In the genomic region with DNA sequence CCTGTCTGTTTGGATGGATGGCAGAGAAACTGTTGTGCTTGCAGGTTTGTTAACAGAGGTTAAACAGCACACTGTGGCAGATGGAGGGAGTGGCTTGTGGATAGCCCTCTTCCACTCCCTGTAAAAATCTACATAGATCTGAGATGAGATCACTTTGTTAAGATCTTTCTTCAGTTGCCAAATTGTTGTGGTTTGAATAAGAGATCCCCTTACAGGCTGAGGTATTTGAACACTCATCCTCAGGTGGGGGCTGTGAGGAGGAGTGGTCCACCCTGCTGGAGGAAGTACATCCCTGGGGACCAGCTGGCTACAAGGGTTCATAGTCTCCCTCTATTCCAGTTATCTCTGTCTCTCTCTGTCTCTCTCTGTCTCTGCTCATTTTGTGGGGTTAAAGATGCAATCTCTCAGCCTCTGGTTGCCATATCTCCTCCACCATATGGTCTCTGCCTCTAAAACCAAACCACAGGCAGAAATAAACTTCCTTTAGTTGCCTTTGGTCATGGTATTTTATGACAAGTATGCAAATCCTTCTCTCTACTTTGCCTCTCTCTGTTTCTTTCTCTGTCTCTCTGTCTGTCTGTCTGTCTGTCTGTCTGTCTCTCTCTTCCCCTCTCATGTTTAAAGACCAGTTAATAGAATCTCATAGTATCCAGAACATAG, we compare ENCODE assay signal across 15 mouse cellular contexts.
DNase-seq lines count a peak whose midpoint lies in the region; ATAC-seq and TF ChIP-seq lines count a peak whose summit lies in the region.
"Had no signal": no experiment of that assay in that cellular context is flagged by ENCODE, and none has a peak within 500 bp of the region (broad histone marks: within the 10 kb centered on the region; RNA-seq: fewer than 3 reads in every experiment).

No protein-coding gene starts in this region.

- H3K4me1 ChIP-seq in limb, embryonic 15.5 days: no peaks in the 10 kb centered on the region
- H3K4me1 ChIP-seq in cerebellum, adult 2 months (ENCODE audit: control insufficient read depth, insufficient read depth, low read length): no peaks in the 10 kb centered on the region
- no peaks in the 10 kb centered on the region for H3K4me1 ChIP-seq in forebrain, embryonic 16.5 days (replicated peaks; ENCODE audit: control insufficient read depth, insufficient read depth, low read length)
- H3K4me1 ChIP-seq: heart, embryonic 15.5 days had no signal

- no peak for TF ChIP-seq CTCF in cerebellum, adult 2 months (IDR thresholded peaks at IDR 0.05; ENCODE audit: borderline replicate concordance, insufficient read depth, low read depth, low read length)

- H3K27ac ChIP-seq in limb, embryonic 15.5 days: no peak overlapping the region
- no peak overlapping the region for H3K27ac ChIP-seq in cerebellum, adult 2 months (ENCODE audit: insufficient read depth, low read length)
- no peak overlapping the region for H3K27ac ChIP-seq in forebrain, embryonic 16.5 days (ENCODE audit: low read length)
- H3K27ac ChIP-seq: gastrocnemius, adult 2 months; heart, embryonic 15.5 days; macrophage had no signal

- no peaks in the 10 kb centered on the region for H3K27me3 ChIP-seq in limb, embryonic 15.5 days
- H3K27me3 ChIP-seq in cerebellum, adult 2 months (ENCODE audit: control insufficient read depth, insufficient read depth, low read length): no peaks in the 10 kb centered on the region; the same call in 1 of the 2 replicates
- H3K27me3 ChIP-seq in forebrain, embryonic 16.5 days (replicated peaks; ENCODE audit: control insufficient read depth, insufficient read depth, low read length): no peaks in the 10 kb centered on the region
- H3K27me3 ChIP-seq: heart, embryonic 15.5 days had no signal

- no peaks in the 10 kb centered on the region for H3K9me3 ChIP-seq in limb, embryonic 15.5 days
- H3K9me3 ChIP-seq in forebrain, embryonic 16.5 days (ENCODE audit: control insufficient read depth, low read length): no peaks in the 10 kb centered on the region
- H3K9me3 ChIP-seq: heart, embryonic 15.5 days had no signal

- no peaks in the 10 kb centered on the region for H3K36me3 ChIP-seq in limb, embryonic 15.5 days
- H3K36me3 ChIP-seq in forebrain, embryonic 16.5 days (ENCODE audit: control insufficient read depth, insufficient read depth): no peaks in the 10 kb centered on the region
- H3K36me3 ChIP-seq: heart, embryonic 15.5 days had no signal

- 0 out of 2 replicates have a peak, but pooled peaks have one; percentile 35 for ATAC-seq in limb, embryonic 15.5 days (ENCODE audit: insufficient number of reproducible peaks, low FRiP score, low TSS enrichment, low read depth)
- ATAC-seq in forebrain, embryonic 16.5 days: no peak
- ATAC-seq: hindbrain, embryonic 16.5 days had no signal

- TF ChIP-seq POLR2A in cerebellum, adult 2 months (IDR thresholded peaks at IDR 0.05; ENCODE audit: borderline replicate concordance, insufficient read depth, low read length): no peak

- DNase-seq in 3T3-L1 (ENCODE audit: low read depth, low spot score) (peak; percentile 96), A20 (ENCODE audit: low read depth, low spot score) (peak; percentile 42), ZHBTc4 (ENCODE audit: low read depth, low spot score) (peak; percentile 45)
- DNase-seq in neural tube, embryonic 10.5 days (ENCODE audit: extremely low spot score, low spot score): no peak
- DNase-seq in cerebellum, adult 2 months: no peak
- no peak for DNase-seq in urinary bladder, postnatal 4 days (ENCODE audit: low spot score in 2 of 2)
- DNase-seq: adrenal gland, adult 8-10 months; cerebellum, adult 8-10 months; gastrocnemius, adult 2 months; thymus, adult 18-20 months had no signal

- no peak overlapping the region for H3K9ac ChIP-seq in limb, embryonic 15.5 days
- H3K9ac ChIP-seq in forebrain, embryonic 16.5 days (replicated peaks; ENCODE audit: low read depth, low read length): no peak overlapping the region
- H3K9ac ChIP-seq: heart, embryonic 15.5 days had no signal

- no peak overlapping the region for H3K4me3 ChIP-seq in limb, embryonic 15.5 days
- H3K4me3 ChIP-seq in cerebellum, adult 2 months (replicated peaks; ENCODE audit: insufficient read depth, low read depth, low read length): no peak overlapping the region
- no peak overlapping the region for H3K4me3 ChIP-seq in forebrain, embryonic 16.5 days (replicated peaks; ENCODE audit: low read length)
- H3K4me3 ChIP-seq: gastrocnemius, adult 2 months; heart, embryonic 15.5 days had no signal

- H3K4me2 ChIP-seq in limb, embryonic 15.5 days: no peak overlapping the region
- H3K4me2 ChIP-seq in forebrain, embryonic 16.5 days (ENCODE audit: low read length): no peak overlapping the region
- H3K4me2 ChIP-seq: heart, embryonic 15.5 days had no signal

Comparison
In these comparisons a context has a peak if more than half of its experiments do, and no peak if none do; other contexts are left out.
1. DNase-seq: peak in 3T3-L1 (single experiment), A20 (single experiment) and ZHBTc4 (single experiment); none in neural tube, embryonic 10.5 days (single experiment), cerebellum, adult 2 months (0 of 2) and urinary bladder, postnatal 4 days (0 of 2).